Mouse (Mus musculus): ENCODE measurements at regions not wholly inside any gene's neighbourhood (a gene's known extent, or its start where the extent isn't known, plus 50 kb on each side); places are given as distances from the start of the nearest gene placed in this dataset.
A peak's percentile ranks its signal among the peaks of the same experiment; 100 is the strongest.

DNA sequence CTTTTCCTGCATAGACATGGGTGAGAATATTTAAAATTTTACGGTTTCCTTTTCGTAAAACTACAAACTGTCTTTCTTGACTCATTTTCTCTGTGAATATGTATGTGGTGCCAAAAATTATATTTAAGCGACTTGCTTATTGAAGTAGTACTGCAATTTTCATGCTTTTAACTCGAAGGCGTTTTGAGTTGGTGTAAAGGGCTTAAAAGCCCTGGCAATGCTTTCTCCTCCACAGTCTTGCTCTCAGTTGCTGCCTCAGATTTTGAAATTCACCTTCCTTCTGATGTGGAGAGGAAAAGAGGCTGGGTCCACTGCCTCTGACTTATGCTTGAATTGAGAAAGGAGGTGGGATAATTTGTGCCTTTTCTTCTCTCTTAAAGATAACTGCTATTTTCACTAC, 629.6 kb upstream of the Nrsn1 start:
- Histone ChIP-seq H3K36me3 (ENCODE audit: control insufficient read depth, insufficient read depth, low read length) (no peaks in the 10 kb centered on the region), H3K9ac (ENCODE audit: low read depth, low read length) (no peak overlapping the region), H3K4me1 (ENCODE audit: control insufficient read depth, insufficient read depth, low read length) (no peaks in the 10 kb centered on the region), H3K79me2 (replicated peaks; ENCODE audit: control insufficient read depth, insufficient read depth, low read length) (no peaks in the 10 kb centered on the region), H3K27me3 (ENCODE audit: control insufficient read depth, insufficient read depth, low read length) (no peaks in the 10 kb centered on the region), H3K27ac (no peak overlapping the region), H3K4me3 (no peak overlapping the region)
- no peak for TF ChIP-seq EP300 (IDR thresholded peaks at IDR 0.05; ENCODE audit: insufficient read depth, low read depth, low read length)
- TF ChIP-seq CTCF (IDR thresholded peaks at IDR 0.05), result no peak
- intact Hi-C loops (cut with DNase I), result no loop called here
- 81% methylated on average over 5 of the region's 5 CpGs for WGBS
- no peak for DNase-seq

DNA sequence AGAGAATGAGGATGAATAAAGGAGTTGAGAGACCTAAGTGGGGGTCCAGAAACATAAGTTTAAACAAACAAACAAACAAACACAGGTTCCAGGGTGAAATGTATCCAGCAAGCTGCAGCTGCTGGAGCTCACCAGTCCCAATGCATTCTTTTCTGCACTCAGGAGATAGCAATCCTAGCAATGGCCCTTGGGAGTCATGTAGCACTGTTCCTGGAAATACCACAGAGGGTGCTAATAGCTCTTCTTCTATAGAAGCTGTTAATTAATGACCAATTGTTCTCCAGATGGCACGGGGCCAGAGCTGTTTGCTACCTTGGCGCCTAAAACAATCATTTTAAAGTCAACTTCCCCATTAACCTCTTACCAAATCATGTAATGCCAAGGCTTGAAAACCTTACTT, 622.8 kb upstream of the Nrsn1 start:
- intact Hi-C loops (cut with DNase I), result no loop called here
- TF ChIP-seq CTCF (IDR thresholded peaks at IDR 0.05) (no peak), POLR2A (IDR thresholded peaks at IDR 0.05; ENCODE audit: insufficient read depth, low read depth, low read length) (no peak), EP300 (IDR thresholded peaks at IDR 0.05; ENCODE audit: insufficient read depth, low read depth, low read length) (no peak)
- WGBS, result 22% methylated on average over 2 of the region's 2 CpGs
- Histone ChIP-seq H3K27ac (no peak overlapping the region), H3K27me3 (ENCODE audit: control insufficient read depth, insufficient read depth, low read length) (no peaks in the 10 kb centered on the region), H3K79me2 (replicated peaks; ENCODE audit: control insufficient read depth, insufficient read depth, low read length) (no peaks in the 10 kb centered on the region), H3K4me1 (ENCODE audit: control insufficient read depth, insufficient read depth, low read length) (no peaks in the 10 kb centered on the region), H3K4me3 (no peak overlapping the region), H3K36me3 (ENCODE audit: control insufficient read depth, insufficient read depth, low read length) (no peaks in the 10 kb centered on the region), H3K9ac (ENCODE audit: low read depth, low read length) (no peak overlapping the region)
- no peak for DNase-seq

- no peak overlapping the region for H3K9ac ChIP-seq (ENCODE audit: low read depth, low read length)
- H3K27me3 ChIP-seq (ENCODE audit: control insufficient read depth, insufficient read depth, low read length), result no peaks in the 10 kb centered on the region
- 44% methylated on average over 4 of the region's 4 CpGs for WGBS
- no peak overlapping the region for H3K4me3 ChIP-seq
- no peaks in the 10 kb centered on the region for H3K4me1 ChIP-seq (ENCODE audit: control insufficient read depth, insufficient read depth, low read length)
- no peaks in the 10 kb centered on the region for H3K79me2 ChIP-seq (replicated peaks; ENCODE audit: control insufficient read depth, insufficient read depth, low read length)
- intact Hi-C loops (cut with DNase I), result no loop called here
- DNase-seq, result peak in 1 of 2 experiments; percentile 6
- no peak overlapping the region for H3K27ac ChIP-seq
- no peak for TF ChIP-seq POLR2A (IDR thresholded peaks at IDR 0.05; ENCODE audit: insufficient read depth, low read depth, low read length)
- no peak for TF ChIP-seq EP300 (IDR thresholded peaks at IDR 0.05; ENCODE audit: insufficient read depth, low read depth, low read length)
- TF ChIP-seq CTCF (IDR thresholded peaks at IDR 0.05), result no peak
- no peaks in the 10 kb centered on the region for H3K36me3 ChIP-seq (ENCODE audit: control insufficient read depth, insufficient read depth, low read length)
Measured at GRCm38 (mm10) chr13:25882818-25883217, 612.5 kb upstream of the Nrsn1 start.

DNA sequence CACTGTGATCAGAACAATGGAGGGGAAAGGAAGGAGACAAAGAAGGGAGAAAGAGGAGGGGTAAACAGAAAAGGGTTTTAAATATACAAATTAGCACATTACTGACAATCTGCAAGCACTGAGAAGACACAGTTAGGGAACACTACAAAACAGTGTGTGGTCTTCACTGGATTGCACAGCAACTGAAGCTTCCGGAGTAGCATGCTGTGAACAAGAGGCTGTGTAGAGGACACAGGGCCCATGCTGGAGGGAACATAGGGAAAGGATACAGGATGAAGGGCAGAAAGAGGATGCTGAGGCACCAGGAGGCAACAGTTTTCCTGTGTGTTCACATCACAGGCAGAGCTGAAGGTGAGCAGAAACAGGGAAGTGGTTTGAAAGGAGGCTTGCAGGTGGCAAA, 598.6 kb upstream of the Nrsn1 start:
- intact Hi-C loops (cut with DNase I), result no loop called here
- Histone ChIP-seq H3K27me3 (ENCODE audit: control insufficient read depth, insufficient read depth, low read length) (no peaks in the 10 kb centered on the region), H3K79me2 (replicated peaks; ENCODE audit: control insufficient read depth, insufficient read depth, low read length) (no peaks in the 10 kb centered on the region), H3K4me1 (ENCODE audit: control insufficient read depth, insufficient read depth, low read length) (no peaks in the 10 kb centered on the region), H3K4me3 (no peak overlapping the region), H3K36me3 (ENCODE audit: control insufficient read depth, insufficient read depth, low read length) (no peaks in the 10 kb centered on the region), H3K9ac (ENCODE audit: low read depth, low read length) (no peak overlapping the region), H3K27ac (no peak overlapping the region)
- TF ChIP-seq EP300 (IDR thresholded peaks at IDR 0.05; ENCODE audit: insufficient read depth, low read depth, low read length) (no peak), POLR2A (IDR thresholded peaks at IDR 0.05; ENCODE audit: insufficient read depth, low read depth, low read length) (no peak), CTCF (IDR thresholded peaks at IDR 0.05) (no peak)
- DNase-seq, result no peak
- WGBS, result 86% methylated on average over 1 of the region's 1 CpGs

- no peak overlapping the region for H3K9ac ChIP-seq (ENCODE audit: low read depth, low read length)
- H3K79me2 ChIP-seq (replicated peaks; ENCODE audit: control insufficient read depth, insufficient read depth, low read length), result no peaks in the 10 kb centered on the region
- H3K27me3 ChIP-seq (ENCODE audit: control insufficient read depth, insufficient read depth, low read length), result no peaks in the 10 kb centered on the region
- H3K4me1 ChIP-seq (ENCODE audit: control insufficient read depth, insufficient read depth, low read length), result no peaks in the 10 kb centered on the region
- TF ChIP-seq EP300 (IDR thresholded peaks at IDR 0.05; ENCODE audit: insufficient read depth, low read depth, low read length), result no peak
- TF ChIP-seq POLR2A (IDR thresholded peaks at IDR 0.05; ENCODE audit: insufficient read depth, low read depth, low read length), result no peak
- no peak for TF ChIP-seq CTCF (IDR thresholded peaks at IDR 0.05)
- H3K4me3 ChIP-seq, result no peak overlapping the region
- DNase-seq, result no peak
- no peak overlapping the region for H3K27ac ChIP-seq
- no peaks in the 10 kb centered on the region for H3K36me3 ChIP-seq (ENCODE audit: control insufficient read depth, insufficient read depth, low read length)
- intact Hi-C loops (cut with DNase I), result no loop called here
Measured at GRCm38 (mm10) chr13:25858207-25858606, 587.9 kb upstream of the Nrsn1 start.

- Histone ChIP-seq H3K4me3 (no peak overlapping the region), H3K9ac (ENCODE audit: low read depth, low read length) (no peak overlapping the region), H3K27ac (no peak overlapping the region), H3K79me2 (replicated peaks; ENCODE audit: control insufficient read depth, insufficient read depth, low read length) (no peaks in the 10 kb centered on the region), H3K27me3 (ENCODE audit: control insufficient read depth, insufficient read depth, low read length) (no peaks in the 10 kb centered on the region), H3K36me3 (ENCODE audit: control insufficient read depth, insufficient read depth, low read length) (no peaks in the 10 kb centered on the region), H3K4me1 (ENCODE audit: control insufficient read depth, insufficient read depth, low read length) (no peaks in the 10 kb centered on the region)
- DNase-seq, result no peak
- WGBS, result 71% methylated on average over 3 of the region's 3 CpGs
- no peak for TF ChIP-seq POLR2A (IDR thresholded peaks at IDR 0.05; ENCODE audit: insufficient read depth, low read depth, low read length)
- TF ChIP-seq EP300 (IDR thresholded peaks at IDR 0.05; ENCODE audit: insufficient read depth, low read depth, low read length), result no peak
- TF ChIP-seq CTCF (IDR thresholded peaks at IDR 0.05), result no peak
- intact Hi-C loops (cut with DNase I), result no loop called here
Measured at GRCm38 (mm10) chr13:25857569-25857968, 587.3 kb upstream of the Nrsn1 start.
